Mouse (Mus musculus): Measurements from ENCODE around the gene Gipc3. TPM values are rescaled to one million over a fixed set of nuclear protein-coding genes. Genes with fewer than 3 reads are reported as not detected.
A peak's percentile ranks its signal among the peaks of the same experiment; 100 is the strongest.

Gipc3 gene
- polyA plus RNA-seq, 1 experiment from 2014 or later, result 0.10 TPM

GRCm38 (mm10) chr10:81328386-81328785, 14.7 kb downstream of the Gipc3 start, which contains the start of gene Tbxa2r:
Tbxa2r (plus strand) TSS chr10:81328731.
- 7% methylated on average over 10 of the region's 10 CpGs for WGBS
- peak within 1 kb of the TSS; percentile 94 for H3K27ac ChIP-seq (ENCODE audit: low read length)
- ATAC-seq (ENCODE audit: low read depth), result peak; percentile 53
- peaks cover 5% of the 10 kb centered on the region for H3K27me3 ChIP-seq (ENCODE audit: control insufficient read depth, insufficient read depth, low read depth, low read length)
- H3K4me1 ChIP-seq (replicated peaks; ENCODE audit: control insufficient read depth, insufficient read depth, low read length), result peaks cover 34% of the 10 kb centered on the region
- H3K9me3 ChIP-seq (ENCODE audit: control insufficient read depth, low read length), result no peaks in the 10 kb centered on the region
- peaks cover 36% of the 10 kb centered on the region for H3K36me3 ChIP-seq (ENCODE audit: control insufficient read depth, insufficient read depth, low read length)
- H3K9ac ChIP-seq (ENCODE audit: low read length), result peak within 1 kb of the TSS; percentile 52
- H3K4me2 ChIP-seq (ENCODE audit: low read depth, low read length), result peak within 1 kb of the TSS; percentile 37
- H3K4me3 ChIP-seq (ENCODE audit: low read length), result peak within 1 kb of the TSS; percentile 33

DNA sequence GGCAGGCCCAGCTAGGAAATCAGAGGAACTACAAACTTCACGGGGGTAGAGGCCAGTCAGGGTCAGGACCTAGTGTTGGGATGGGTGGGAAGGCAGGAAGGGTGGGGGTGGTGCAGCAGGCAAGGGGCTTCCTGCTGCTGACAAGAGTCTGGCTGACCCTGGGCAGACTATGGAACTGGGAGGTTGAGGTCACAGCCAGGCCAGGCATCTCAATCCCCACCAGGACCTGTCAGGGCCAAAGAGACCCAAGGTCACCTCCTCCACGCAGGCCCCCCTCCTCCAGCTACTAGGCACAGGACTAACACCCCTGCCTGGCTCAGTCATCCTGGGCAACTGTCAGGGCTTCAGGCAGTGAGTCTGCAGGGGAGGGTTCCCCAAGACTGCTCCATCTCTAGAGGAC, 15.1 kb downstream of the Gipc3 start:
- H3K4me2 ChIP-seq (ENCODE audit: low read depth, low read length), result peak overlapping the region; percentile 37
- ATAC-seq (ENCODE audit: low read depth), result no peak
- no peaks in the 10 kb centered on the region for H3K9me3 ChIP-seq (ENCODE audit: control insufficient read depth, low read length)
- H3K27ac ChIP-seq (ENCODE audit: low read length), result peak overlapping the region; percentile 94
- peaks cover 34% of the 10 kb centered on the region for H3K4me1 ChIP-seq (replicated peaks; ENCODE audit: control insufficient read depth, insufficient read depth, low read length)
- peaks cover 4% of the 10 kb centered on the region for H3K27me3 ChIP-seq (ENCODE audit: control insufficient read depth, insufficient read depth, low read depth, low read length)
- 0 out of 2 replicates have a peak overlapping the region, but pooled peaks have one; percentile 33 for H3K4me3 ChIP-seq (ENCODE audit: low read length)
- peak overlapping the region; percentile 40; the same call in 1 of the 2 replicates for H3K9ac ChIP-seq (ENCODE audit: low read length)
- H3K36me3 ChIP-seq (ENCODE audit: control insufficient read depth, insufficient read depth, low read length), result peaks cover 40% of the 10 kb centered on the region
- WGBS, result 24% methylated on average over 2 of the region's 2 CpGs

GRCm38 (mm10) chr10:81326858-81327257, 16.2 kb downstream of the Gipc3 start:
- peak; percentile 24 for ATAC-seq (ENCODE audit: low read depth)
- peak overlapping the region; percentile 72 for H3K27ac ChIP-seq (ENCODE audit: low read length)
- no peaks in the 10 kb centered on the region for H3K9me3 ChIP-seq (ENCODE audit: control insufficient read depth, low read length)
- WGBS, result 67% methylated on average over 6 of the region's 6 CpGs
- peaks cover 46% of the 10 kb centered on the region for H3K36me3 ChIP-seq (ENCODE audit: control insufficient read depth, insufficient read depth, low read length)
- peaks cover 41% of the 10 kb centered on the region for H3K4me1 ChIP-seq (replicated peaks; ENCODE audit: control insufficient read depth, insufficient read depth, low read length)
- no peaks in the 10 kb centered on the region for H3K27me3 ChIP-seq (ENCODE audit: control insufficient read depth, insufficient read depth, low read depth, low read length)
- H3K4me3 ChIP-seq (ENCODE audit: low read length), result no peak overlapping the region
- no peak overlapping the region for H3K4me2 ChIP-seq (ENCODE audit: low read depth, low read length)
- H3K9ac ChIP-seq (ENCODE audit: low read length), result no peak overlapping the region

GRCm38 (mm10) chr10:81325781-81326180, 17.3 kb downstream of the Gipc3 start:
- 87% methylated on average over 18 of the region's 18 CpGs for WGBS
- H3K4me2 ChIP-seq (ENCODE audit: low read depth, low read length), result no peak overlapping the region
- H3K36me3 ChIP-seq (ENCODE audit: control insufficient read depth, insufficient read depth, low read length), result peaks cover 46% of the 10 kb centered on the region

DNA sequence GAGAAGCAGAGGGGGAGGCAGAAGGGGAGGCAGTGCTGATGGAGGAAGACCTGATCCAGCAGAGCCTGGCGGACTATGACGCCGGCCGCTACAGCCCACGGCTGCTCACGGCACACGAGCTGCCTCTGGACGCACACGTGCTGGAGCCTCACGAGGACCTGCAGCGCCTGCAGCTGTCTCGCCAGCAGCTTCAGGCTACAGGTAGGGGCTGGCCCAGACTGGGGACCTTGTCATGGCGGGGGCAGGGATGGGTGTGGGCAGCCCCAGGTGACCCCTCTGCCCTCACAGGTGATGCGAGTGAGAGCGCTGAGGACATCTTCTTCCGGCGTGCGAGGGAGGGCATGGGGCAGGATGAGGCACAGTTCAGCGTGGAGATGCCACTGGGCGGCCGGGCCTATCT, 17.9 kb downstream of the Gipc3 start:
- peaks cover 46% of the 10 kb centered on the region for H3K36me3 ChIP-seq (ENCODE audit: control insufficient read depth, insufficient read depth, low read length)
- 89% methylated on average over 21 of the region's 21 CpGs for WGBS
- no peak overlapping the region for H3K27ac ChIP-seq (ENCODE audit: low read length)
- no peaks in the 10 kb centered on the region for H3K27me3 ChIP-seq (ENCODE audit: control insufficient read depth, insufficient read depth, low read depth, low read length)
- no peak overlapping the region for H3K9ac ChIP-seq (ENCODE audit: low read length)
- no peak overlapping the region for H3K4me3 ChIP-seq (ENCODE audit: low read length)
- H3K4me2 ChIP-seq (ENCODE audit: low read depth, low read length), result no peak overlapping the region
- peaks cover 36% of the 10 kb centered on the region for H3K4me1 ChIP-seq (replicated peaks; ENCODE audit: control insufficient read depth, insufficient read depth, low read length)
- ATAC-seq (ENCODE audit: low read depth), result no peak
- H3K9me3 ChIP-seq (ENCODE audit: control insufficient read depth, low read length), result no peaks in the 10 kb centered on the region

More at GRCm38 (mm10) chr10:81325781-81326180, 17.3 kb downstream of the Gipc3 start:
- peaks cover 40% of the 10 kb centered on the region for H3K4me1 ChIP-seq (replicated peaks; ENCODE audit: control insufficient read depth, insufficient read depth, low read length)
- ATAC-seq (ENCODE audit: low read depth), result no peak
- H3K4me3 ChIP-seq (ENCODE audit: low read length), result no peak overlapping the region
- H3K27ac ChIP-seq (ENCODE audit: low read length), result 0 out of 2 replicates have a peak overlapping the region, but pooled peaks have one; percentile 72
- H3K27me3 ChIP-seq (ENCODE audit: control insufficient read depth, insufficient read depth, low read depth, low read length), result no peaks in the 10 kb centered on the region
- H3K9me3 ChIP-seq (ENCODE audit: control insufficient read depth, low read length), result no peaks in the 10 kb centered on the region
- H3K9ac ChIP-seq (ENCODE audit: low read length), result no peak overlapping the region

GRCm38 (mm10) chr10:81323791-81324530, 19.1 kb downstream of the Gipc3 start:
- Histone ChIP-seq H3K4me1 (replicated peaks; ENCODE audit: control insufficient read depth, insufficient read depth, low read length) (peaks cover 34% of the 10 kb centered on the region), H3K27me3 (ENCODE audit: control insufficient read depth, insufficient read depth, low read depth, low read length) (no peaks in the 10 kb centered on the region), H3K9me3 (ENCODE audit: control insufficient read depth, low read length) (no peaks in the 10 kb centered on the region), H3K4me2 (ENCODE audit: low read depth, low read length) (no peak overlapping the region), H3K36me3 (ENCODE audit: control insufficient read depth, insufficient read depth, low read length) (peaks cover 46% of the 10 kb centered on the region), H3K9ac (ENCODE audit: low read length) (no peak overlapping the region), H3K4me3 (ENCODE audit: low read length) (no peak overlapping the region), H3K27ac (ENCODE audit: low read length) (no peak overlapping the region)
- 92% methylated on average over 18 of the region's 18 CpGs for WGBS
- no peak for ATAC-seq (ENCODE audit: low read depth)

- no peaks in the 10 kb centered on the region for H3K27me3 ChIP-seq (ENCODE audit: control insufficient read depth, insufficient read depth, low read depth, low read length)
- no peak overlapping the region for H3K4me3 ChIP-seq (ENCODE audit: low read length)
- H3K36me3 ChIP-seq (ENCODE audit: control insufficient read depth, insufficient read depth, low read length), result peaks cover 46% of the 10 kb centered on the region
- no peaks in the 10 kb centered on the region for H3K9me3 ChIP-seq (ENCODE audit: control insufficient read depth, low read length)
- H3K4me1 ChIP-seq (replicated peaks; ENCODE audit: control insufficient read depth, insufficient read depth, low read length), result peaks cover 34% of the 10 kb centered on the region
- ATAC-seq (ENCODE audit: low read depth), result no peak
- H3K4me2 ChIP-seq (ENCODE audit: low read depth, low read length), result no peak overlapping the region
- no peak overlapping the region for H3K9ac ChIP-seq (ENCODE audit: low read length)
- no peak overlapping the region for H3K27ac ChIP-seq (ENCODE audit: low read length)
- WGBS, result 90% methylated on average over 23 of the region's 23 CpGs
Measured at GRCm38 (mm10) chr10:81323141-81323775, 19.8 kb downstream of the Gipc3 start.

GRCm38 (mm10) chr10:81322444-81322843, 20.6 kb downstream of the Gipc3 start:
- WGBS, result 91% methylated on average over 27 of the region's 27 CpGs
- no peaks in the 10 kb centered on the region for H3K27me3 ChIP-seq (ENCODE audit: control insufficient read depth, insufficient read depth, low read depth, low read length)
- H3K9ac ChIP-seq (ENCODE audit: low read length), result peak overlapping the region; percentile 9; the same call in 1 of the 2 replicates
- no peak overlapping the region for H3K27ac ChIP-seq (ENCODE audit: low read length)
- no peaks in the 10 kb centered on the region for H3K9me3 ChIP-seq (ENCODE audit: control insufficient read depth, low read length)
- no peak overlapping the region for H3K4me3 ChIP-seq (ENCODE audit: low read length)
- peak overlapping the region; percentile 86; the same call in 1 of the 2 replicates for H3K4me2 ChIP-seq (ENCODE audit: low read depth, low read length)
- H3K36me3 ChIP-seq (ENCODE audit: control insufficient read depth, insufficient read depth, low read length), result peaks cover 46% of the 10 kb centered on the region
- ATAC-seq (ENCODE audit: low read depth), result no peak
- H3K4me1 ChIP-seq (replicated peaks; ENCODE audit: control insufficient read depth, insufficient read depth, low read length), result peaks cover 32% of the 10 kb centered on the region

- H3K4me3 ChIP-seq (ENCODE audit: low read length), result peak overlapping the region; percentile 94
- no peaks in the 10 kb centered on the region for H3K27me3 ChIP-seq (ENCODE audit: control insufficient read depth, insufficient read depth, low read depth, low read length)
- H3K9me3 ChIP-seq (ENCODE audit: control insufficient read depth, low read length), result no peaks in the 10 kb centered on the region
- ATAC-seq (ENCODE audit: low read depth), result no peak
- peaks cover 40% of the 10 kb centered on the region for H3K36me3 ChIP-seq (ENCODE audit: control insufficient read depth, insufficient read depth, low read length)
- WGBS, result 2% methylated on average over 20 of the region's 20 CpGs
- H3K9ac ChIP-seq (ENCODE audit: low read length), result peak overlapping the region; percentile 94
- H3K4me2 ChIP-seq (ENCODE audit: low read depth, low read length), result peak overlapping the region; percentile 86
- peaks cover 42% of the 10 kb centered on the region for H3K4me1 ChIP-seq (replicated peaks; ENCODE audit: control insufficient read depth, insufficient read depth, low read length)
- peak overlapping the region; percentile 92 for H3K27ac ChIP-seq (ENCODE audit: low read length)
Measured at GRCm38 (mm10) chr10:81321436-81321835, 21.6 kb downstream of the Gipc3 start.

All from lung, embryonic 16.5 days (tissue).